Mouse (Mus musculus) frontal cortex, postnatal 14 days (tissue): ENCODE measurements around the gene Zcchc3.
A peak's percentile ranks its signal among the peaks of the same experiment; 100 is the strongest.
"Not testable (repeated sequence)": the region's sequence is repeated elsewhere in the genome, so short reads cannot be mapped to it uniquely, and the experiment has no call there.

ENCODE experiments used
- DNase-seq, 2 experiments: peaks; one replicate each; pipeline ENCODE4 v3.0.0; 2022; ENCODE audit warnings: low spot score in 2 of 2

Zcchc3 gene

DNA sequence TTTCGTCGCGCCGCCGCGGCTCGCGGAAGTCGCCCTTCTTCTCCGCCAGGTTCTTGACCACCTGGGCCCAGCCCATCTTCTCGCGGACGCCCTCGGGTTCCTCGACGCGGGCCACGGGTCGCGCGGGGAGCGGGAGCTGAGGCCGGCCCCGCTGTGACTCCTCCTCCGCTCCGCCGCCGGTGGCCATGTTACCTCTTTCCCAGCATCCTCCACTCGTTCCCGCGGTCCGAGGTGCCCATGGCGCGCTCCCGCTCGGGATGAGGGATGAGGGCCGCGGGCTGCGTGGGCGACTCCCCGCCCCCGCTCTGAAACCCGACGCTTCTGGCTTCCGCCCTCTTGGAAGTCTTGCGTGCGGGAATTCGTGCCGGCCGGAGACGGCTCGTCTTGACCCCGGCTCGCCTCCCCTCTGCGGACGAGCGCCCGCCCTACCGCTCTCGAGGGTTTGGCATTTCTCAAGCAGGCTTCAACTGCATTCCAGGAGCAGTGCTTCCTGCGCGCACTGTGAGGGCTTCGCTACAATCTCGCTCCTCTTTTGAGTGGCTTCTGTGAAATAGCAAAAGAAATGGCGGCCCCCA, at the start of gene Zcchc3:
Zcchc3 (minus strand) TSS at position 437 of the 575 bp plus-strand sequence.
- peak; percentile 83 to 85 for DNase-seq

GRCm38 (mm10) chr2:152459241-152459640, 44.4 kb upstream of the Zcchc3 start:
- no peak for DNase-seq

DNA sequence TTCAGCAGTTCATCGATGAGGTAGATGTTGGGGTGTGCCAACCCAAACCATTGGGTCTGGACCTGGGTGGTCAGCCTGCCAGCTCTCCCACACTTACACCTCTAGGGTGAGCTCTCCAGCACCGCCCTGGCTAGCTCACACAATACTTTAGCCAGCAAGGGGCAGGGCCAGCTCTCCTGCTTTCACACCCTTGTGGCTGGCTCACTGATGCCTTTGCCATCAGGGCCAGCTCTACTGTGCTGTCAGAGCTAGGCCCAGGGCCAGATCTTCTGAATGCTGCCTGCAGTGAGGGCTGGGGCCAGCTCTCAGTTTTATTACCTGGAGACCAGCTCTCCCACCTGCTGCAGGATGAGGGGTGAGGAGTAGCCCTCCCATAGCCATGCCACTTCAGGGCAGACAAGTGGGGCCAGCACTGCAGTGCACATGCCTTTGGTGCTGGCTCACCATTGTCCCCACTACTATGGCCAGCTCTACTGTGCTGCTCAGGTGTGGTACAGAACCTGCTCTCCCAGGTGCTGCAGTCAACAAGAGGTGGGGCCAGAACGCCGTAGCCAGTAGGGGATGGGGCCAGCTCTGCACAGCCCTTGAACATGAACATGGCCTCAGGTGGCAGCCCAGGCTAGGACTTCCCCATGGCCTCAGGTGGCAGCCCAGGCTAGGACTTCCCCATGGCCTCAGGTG, 37.4 kb upstream of the Zcchc3 start:
- DNase-seq, result no peak

DNA sequence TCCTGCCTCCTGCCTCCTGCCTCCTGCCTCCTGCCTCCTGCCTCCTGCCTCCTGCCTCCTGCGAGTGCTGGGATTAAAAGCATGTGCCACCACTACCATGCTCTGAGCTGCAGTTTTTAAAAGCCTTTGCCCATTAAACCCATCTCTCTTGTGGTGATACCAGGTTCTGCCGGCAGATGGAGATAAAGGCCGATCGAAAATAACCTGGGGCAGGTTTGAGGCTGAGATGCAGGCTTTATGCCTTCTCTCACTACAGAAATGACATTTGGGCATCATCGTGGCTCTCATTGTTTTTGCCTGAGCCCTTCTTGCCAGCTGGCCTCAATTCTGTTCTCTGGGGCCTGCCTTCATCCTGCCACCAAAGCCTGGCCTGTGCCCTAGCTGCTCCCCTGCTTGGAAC, 35.4 kb upstream of the Zcchc3 start:
- peak; percentile 30 to 69 for DNase-seq

- DNase-seq, result no peak
Measured at GRCm38 (mm10) chr2:152447461-152447860, 32.6 kb upstream of the Zcchc3 start.

GRCm38 (mm10) chr2:152446642-152447041, 31.8 kb upstream of the Zcchc3 start:
- DNase-seq, result no peak

DNA sequence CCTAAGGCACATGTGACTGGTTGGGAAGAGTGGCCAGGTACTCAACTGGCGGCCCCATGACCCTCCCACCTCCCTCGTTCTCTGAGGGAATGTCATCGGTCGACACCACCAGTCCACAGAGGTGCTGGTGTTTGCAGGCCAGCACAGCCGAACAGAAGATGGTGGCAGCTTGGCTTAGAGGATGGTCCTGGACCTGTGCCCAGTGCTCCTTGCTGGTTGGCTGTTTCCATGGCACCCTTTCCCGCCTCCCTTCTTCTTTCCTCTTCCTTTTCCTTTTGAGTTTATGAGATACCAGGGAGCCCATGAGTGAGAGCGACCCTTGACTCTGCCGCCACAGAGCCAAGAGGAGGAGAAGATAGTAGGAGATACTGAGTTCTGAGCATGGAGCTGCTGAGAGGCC, 28.5 kb upstream of the Zcchc3 start:
- no peak for DNase-seq

GRCm38 (mm10) chr2:152442322-152442721, 27.5 kb upstream of the Zcchc3 start:
- DNase-seq, result no peak

- no peak for DNase-seq
Measured at GRCm38 (mm10) chr2:152439833-152440232, 25.0 kb upstream of the Zcchc3 start.

GRCm38 (mm10) chr2:152438963-152439362, 24.1 kb upstream of the Zcchc3 start:
- DNase-seq, result no peak

DNA sequence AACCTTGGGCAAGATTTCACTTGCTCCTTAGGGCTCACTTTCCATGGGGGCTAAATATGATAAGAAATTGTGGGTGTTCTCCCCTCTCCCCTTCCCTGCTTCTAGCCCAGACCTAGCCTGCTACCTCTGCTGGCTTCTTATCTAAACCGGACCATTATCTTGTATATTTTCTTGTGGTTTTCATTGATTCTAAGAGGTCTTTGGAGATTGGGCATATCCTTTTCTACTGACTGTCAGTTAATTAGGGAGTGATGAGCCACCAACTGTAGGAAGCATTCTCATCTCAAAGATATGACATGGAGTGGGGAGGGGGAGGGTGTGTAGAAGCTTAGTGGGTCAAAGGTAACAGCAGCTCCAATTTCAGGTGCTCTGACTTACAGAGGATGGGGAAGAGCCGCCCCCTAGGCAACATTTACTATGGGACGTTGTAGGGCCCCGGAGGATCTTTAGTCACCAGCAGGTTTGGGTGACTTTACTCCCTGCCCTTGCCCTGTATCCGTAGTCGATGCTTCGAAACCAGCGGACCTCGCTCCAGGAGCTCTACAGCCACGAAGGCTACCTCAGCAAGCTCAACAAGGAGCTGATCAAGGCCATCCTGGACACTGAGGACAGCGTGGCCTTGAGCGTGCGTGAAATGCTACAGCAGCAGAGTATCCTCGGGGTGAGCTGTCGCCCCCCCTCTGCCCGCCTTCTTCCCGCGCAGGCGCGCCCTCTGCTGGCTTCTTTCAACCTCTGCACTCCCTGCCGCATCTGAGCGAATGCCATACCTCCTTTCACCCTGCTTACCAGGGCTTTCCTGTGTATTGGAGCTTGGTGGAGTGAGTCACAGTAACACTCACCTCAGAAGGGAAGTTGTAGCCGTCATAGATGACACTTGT, 22.4 kb upstream of the Zcchc3 start:
- peak; percentile 64 to 75 for DNase-seq

DNA sequence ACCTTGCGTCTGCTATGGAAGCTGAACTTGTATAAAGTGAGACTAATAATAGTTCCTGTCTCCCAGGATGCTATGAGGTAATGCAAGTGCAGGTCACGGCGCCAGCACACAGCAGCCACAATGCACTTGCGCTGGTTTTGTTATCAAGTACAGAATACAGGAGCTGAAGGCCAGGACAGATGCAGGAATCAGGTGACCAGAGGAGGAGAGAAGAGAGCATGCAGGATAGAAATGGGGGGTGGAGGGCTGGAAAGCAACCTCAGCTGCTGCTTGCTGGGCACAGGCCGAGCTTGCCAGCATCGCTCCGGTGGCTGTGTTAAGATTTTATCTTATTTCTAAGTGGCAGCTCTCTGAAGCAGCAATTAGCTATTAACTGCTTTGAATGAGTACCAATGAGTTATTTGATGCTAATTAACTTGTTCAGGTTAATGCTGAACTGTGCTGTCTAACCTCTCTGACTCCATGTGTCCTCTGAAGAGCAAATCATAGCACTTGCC, 21.6 kb upstream of the Zcchc3 start:
- no peak for DNase-seq

DNA sequence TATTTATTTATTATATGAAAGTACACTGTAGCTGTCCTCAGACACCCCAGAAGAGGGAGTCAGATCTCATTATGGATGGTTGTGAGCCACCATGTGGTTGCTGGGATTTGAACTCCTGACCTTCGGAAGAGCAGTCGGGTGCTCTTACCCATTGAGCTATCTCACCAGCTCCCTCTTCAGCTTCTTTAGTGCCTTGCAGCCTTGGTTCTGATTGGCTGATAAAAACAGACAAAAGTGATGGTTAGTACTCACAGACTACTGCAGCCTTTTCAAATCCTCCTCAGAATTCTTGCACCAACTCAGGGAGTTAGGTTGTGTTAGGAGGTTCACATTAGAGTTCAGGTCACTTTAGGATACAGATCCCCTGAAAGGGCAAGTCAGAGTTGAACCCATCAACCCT, 13.7 kb upstream of the Zcchc3 start:
- DNase-seq, result not testable (repeated sequence)

DNA sequence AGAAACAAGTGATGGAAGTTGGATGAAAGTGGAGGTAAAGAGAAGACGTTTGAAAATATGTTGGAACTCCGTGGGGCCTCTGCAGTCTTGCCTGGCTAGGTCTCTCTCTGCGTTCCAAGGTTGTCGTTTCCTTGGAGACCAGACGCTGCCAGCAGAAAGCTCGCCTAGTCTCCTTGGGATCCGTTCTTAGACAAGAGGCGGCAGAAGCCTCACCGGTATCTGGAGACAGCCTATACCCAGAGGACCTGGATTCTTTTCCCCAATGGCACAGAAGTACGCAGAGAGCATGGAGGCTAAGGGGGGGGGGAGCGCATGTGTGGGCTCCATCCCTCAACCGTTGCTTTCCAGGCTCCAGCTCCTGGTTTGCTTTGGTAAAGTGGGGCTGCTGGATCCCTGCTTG, 12.7 kb upstream of the Zcchc3 start:
- DNase-seq, result peak in 1 of 2 experiments; percentile 40

- DNase-seq, result no peak
Measured at GRCm38 (mm10) chr2:152415786-152416185, 959 bp upstream of the Zcchc3 start.

- DNase-seq, result no peak
Measured at GRCm38 (mm10) chr2:152415287-152415686, 460 bp upstream of the Zcchc3 start, which contains the start of gene 6820408C15Rik. Gene 6820408C15Rik, plus strand, starts transcription at chr2:152415587.

DNA sequence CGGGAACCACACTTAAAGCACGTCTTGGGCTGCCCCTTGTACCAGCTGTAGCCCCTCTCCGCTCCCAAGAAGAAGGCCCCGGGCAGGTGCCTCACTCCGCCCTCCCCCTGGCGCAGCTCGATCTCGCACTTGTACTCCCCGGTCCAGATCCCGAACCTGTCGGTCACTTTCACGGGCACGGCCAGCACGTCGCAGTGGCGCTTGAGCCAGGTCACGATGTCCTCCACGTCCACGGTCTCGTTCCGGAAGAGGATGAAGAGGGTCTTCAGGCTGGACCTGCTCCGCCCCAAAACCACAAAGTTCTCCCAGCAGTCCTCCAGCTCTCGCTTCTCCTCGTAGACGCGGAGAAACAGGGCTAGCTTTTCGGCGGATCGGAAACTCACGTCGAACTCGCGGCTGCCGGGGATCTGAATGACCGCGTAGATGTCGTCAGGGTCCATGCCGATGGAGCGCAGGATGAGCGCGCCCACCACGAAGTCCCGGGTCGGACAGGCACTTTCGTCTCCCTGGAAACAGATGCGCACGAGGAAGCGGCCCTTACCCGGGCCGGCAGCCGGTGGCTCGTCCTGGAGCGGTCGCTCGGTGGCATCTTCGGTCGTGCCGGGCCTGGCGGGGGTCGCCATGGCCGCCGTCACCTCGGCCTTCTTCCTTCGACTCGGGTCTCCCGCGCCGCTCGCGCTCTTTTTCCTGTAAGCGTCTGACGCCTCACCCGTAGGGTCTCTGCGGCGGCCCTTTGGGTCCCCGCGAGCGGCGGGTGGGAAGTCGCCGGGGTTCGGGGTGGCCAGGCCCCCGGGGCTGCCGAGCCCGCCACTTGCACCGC, 852 bp downstream of the Zcchc3 start:
- no peak for DNase-seq

- no peak for DNase-seq
Measured at GRCm38 (mm10) chr2:152413158-152413764, 1.6 kb downstream of the Zcchc3 start.

GRCm38 (mm10) chr2:152412526-152413157, 2.2 kb downstream of the Zcchc3 start:
- DNase-seq, result no peak

- DNase-seq, result no peak
Measured at GRCm38 (mm10) chr2:152411471-152411870, 3.4 kb downstream of the Zcchc3 start.

GRCm38 (mm10) chr2:152410971-152411371, 3.9 kb downstream of the Zcchc3 start:
- peak; percentile 71 to 76 for DNase-seq
